Mouse (Mus musculus) MEL (cell line): ENCODE results near the gene Rab11fip4. TPM values are rescaled to one million over a fixed set of nuclear protein-coding genes. Genes with fewer than 3 reads are reported as not detected.

Experiments
- DNase-seq: peaks from one replicate; pipeline ENCODE4 v3.0.0; 2011; ENCODE audit warnings: low read depth, low spot score
- H3K27ac ChIP-seq: 2 replicates; pipeline ENCODE4 v1.5.1; 2012; ENCODE audit warnings: low read depth, mild to moderate bottlenecking, control low read depth, low read length, moderate library complexity; ENCODE audit not compliant: control insufficient read depth
- H3K27me3 ChIP-seq, 2 experiments: fragments of 150-350 bp in 1 of 2; sonication (generic) in 1 of 2; 2 replicates each; pipeline ENCODE4 v1.6.1; 2012; ENCODE audit warnings: low read length in 2 of 2, mild to moderate bottlenecking in 2 of 2, improper control_type of control experiment in 1 of 2, moderate library complexity in 1 of 2; ENCODE audit not compliant: insufficient read depth in 2 of 2, control insufficient read depth in 1 of 2
- H3K36me3 ChIP-seq, 2 experiments: 2 replicates each; pipeline ENCODE4 v1.6.1; 2012 to 2014; ENCODE audit warnings: low read length in 2 of 2, improper control_type of control experiment in 1 of 2, inconsistent platforms in 1 of 2, mild to moderate bottlenecking in 1 of 2; ENCODE audit not compliant: insufficient read depth in 2 of 2, control insufficient read depth in 1 of 2
- H3K4me1 ChIP-seq, 2 experiments: fragments of 150-350 bp in 1 of 2; sonication (generic) in 1 of 2; 2 replicates each; pipeline ENCODE4 v1.6.1; 2012; ENCODE audit warnings: low read length in 2 of 2, improper control_type of control experiment in 1 of 2, mild to moderate bottlenecking in 1 of 2; ENCODE audit not compliant: insufficient read depth in 2 of 2, control insufficient read depth in 1 of 2
- H3K4me3 ChIP-seq, 2 experiments: fragments of 150-350 bp in 1 of 2; sonication (generic) in 1 of 2; 2 replicates each; pipeline ENCODE4 v1.5.1; 2012; ENCODE audit warnings: low read depth in 2 of 2, low read length in 2 of 2, mild to moderate bottlenecking in 2 of 2, moderate library complexity in 2 of 2, control low read depth in 1 of 2, improper control_type of control experiment in 1 of 2; ENCODE audit not compliant: control insufficient read depth in 1 of 2, insufficient read depth in 1 of 2
- H3K79me2 ChIP-seq: 2 replicates; pipeline ENCODE4 v1.6.1; 2012; ENCODE audit warnings: mild to moderate bottlenecking, low read length, moderate library complexity; ENCODE audit not compliant: control insufficient read depth, poor library complexity, insufficient read depth
- H3K9ac ChIP-seq: 2 replicates; pipeline ENCODE4 v1.6.1; 2012; ENCODE audit warnings: low read depth, mild to moderate bottlenecking, control low read depth, low read length, moderate library complexity; ENCODE audit not compliant: control insufficient read depth, poor library complexity, severe bottlenecking
- H3K9me3 ChIP-seq: fragments of 150-350 bp; sonication (generic); replicated peaks from 2 replicates; pipeline ENCODE4 v1.6.1; 2012; ENCODE audit warnings: mild to moderate bottlenecking, low read length, improper control_type of control experiment, moderate library complexity; ENCODE audit not compliant: insufficient read depth
- CHD1 ChIP-seq: IDR thresholded peaks from 2 replicates; pipeline ENCODE4 v1.6.1; 2012; ENCODE audit warnings: low read depth, mild to moderate bottlenecking, inconsistent platforms, low read length, improper control_type of control experiment
- E2F4 ChIP-seq: IDR thresholded peaks from 2 replicates; pipeline ENCODE4 v1.6.1; 2011; ENCODE audit warnings: low read depth, low read length, improper control_type of control experiment, borderline replicate concordance
- EP300 ChIP-seq, 2 experiments: IDR thresholded peaks; 2 replicates each; pipeline ENCODE4 v1.6.1; 2011; ENCODE audit warnings: improper control_type of control experiment in 2 of 2, low read length in 2 of 2, low read depth in 1 of 2, mild to moderate bottlenecking in 1 of 2
- ETS1 ChIP-seq: IDR thresholded peaks from 2 replicates; pipeline ENCODE4 v1.6.1; 2012; ENCODE audit warnings: low read depth, mild to moderate bottlenecking, inconsistent platforms, low read length, improper control_type of control experiment, moderate library complexity
- HCFC1 ChIP-seq: IDR thresholded peaks from 2 replicates; pipeline ENCODE4 v1.6.1; 2012; ENCODE audit warnings: low read depth, mild to moderate bottlenecking, inconsistent platforms, low read length, improper control_type of control experiment, moderate library complexity
- JUND ChIP-seq: IDR thresholded peaks from 2 replicates; pipeline ENCODE4 v1.6.1; 2011; ENCODE audit warnings: low read depth, mild to moderate bottlenecking, improper control_type of control experiment, low read length
- MAFK ChIP-seq: IDR thresholded peaks from 2 replicates; pipeline ENCODE4 v1.6.1; 2011; ENCODE audit warnings: low read depth, mild to moderate bottlenecking, low read length, improper control_type of control experiment, borderline replicate concordance
- MEF2A ChIP-seq: IDR thresholded peaks from 2 replicates; pipeline ENCODE4 v1.6.1; 2014; ENCODE audit warnings: low read depth, mild to moderate bottlenecking, inconsistent platforms, low read length, improper control_type of control experiment; ENCODE audit not compliant: poor library complexity, insufficient replicate concordance, severe bottlenecking; ENCODE audit errors: extremely low read depth
- NELFE ChIP-seq: IDR thresholded peaks from 2 replicates; pipeline ENCODE4 v1.6.1; 2011; ENCODE audit warnings: low read depth, low read length, improper control_type of control experiment
- POLR2A ChIP-seq, 2 experiments: IDR thresholded peaks; 2 replicates each; pipeline ENCODE4 v1.6.1; 2011 to 2012; ENCODE audit warnings: low read length in 2 of 2, mild to moderate bottlenecking in 2 of 2, control low read depth in 1 of 2, improper control_type of control experiment in 1 of 2, low read depth in 1 of 2, moderate library complexity in 1 of 2; ENCODE audit not compliant: control insufficient read depth in 1 of 2, insufficient read depth in 1 of 2, poor library complexity in 1 of 2
- POLR2AphosphoS2 ChIP-seq: IDR thresholded peaks from 2 replicates; pipeline ENCODE4 v1.6.1; 2011; ENCODE audit warnings: low read length, improper control_type of control experiment
- POLR2AphosphoS5 ChIP-seq: IDR thresholded peaks from 2 replicates; pipeline ENCODE4 v1.6.1; 2012; ENCODE audit warnings: low read depth, borderline replicate concordance, mild to moderate bottlenecking, inconsistent platforms, low read length, moderate library complexity, mixed read lengths
- SMC3 ChIP-seq: IDR thresholded peaks from 2 replicates; pipeline ENCODE4 v1.6.1; 2011; ENCODE audit warnings: low read depth, low read length, improper control_type of control experiment
- UBTF ChIP-seq: IDR thresholded peaks from 2 replicates; pipeline ENCODE4 v1.6.1; 2012; ENCODE audit warnings: low read depth, mild to moderate bottlenecking, inconsistent platforms, low read length, improper control_type of control experiment, moderate library complexity, borderline replicate concordance; ENCODE audit not compliant: insufficient read depth
- ZC3H11A ChIP-seq: IDR thresholded peaks from 2 replicates; pipeline ENCODE4 v1.6.1; 2012; ENCODE audit warnings: low read depth, mild to moderate bottlenecking, inconsistent platforms, low read length, improper control_type of control experiment
- ZMIZ1 ChIP-seq: IDR thresholded peaks from 2 replicates; pipeline ENCODE4 v1.6.1; 2012; ENCODE audit warnings: low read depth, mild to moderate bottlenecking, inconsistent platforms, low read length, improper control_type of control experiment, moderate library complexity
- polyA plus RNA-seq, 2 experiments: library from polyadenylated mRNA; stranded (reverse) in 1 of 2; unstranded in 1 of 2; fragments of >175 nt in 1 of 2; fragments of >200 nt in 1 of 2; gene quantifications; 2 replicates each; pipeline versions ENCODE4 v1.2.1 to v1.2.4; 2012; ENCODE audit warnings: low replicate concordance in 2 of 2, low read depth in 1 of 2; ENCODE audit not compliant: insufficient read length in 2 of 2, insufficient read depth in 1 of 2, missing spikeins in 1 of 2
- total RNA-seq: library from RNA; depleted of rRNA; stranded (reverse); fragments of 300-350 nt; gene quantifications from 2 replicates; pipeline ENCODE4 v1.2.3, GENCODE M21; 2012

Rab11fip4 gene
- total and polyA plus RNA-seq, 3 experiments, result under 0.01 to 0.03 TPM; not detected in 1

- TF ChIP-seq POLR2A (IDR thresholded peaks at IDR 0.05; ENCODE audit: control insufficient read depth in 1 of 2, insufficient read depth in 1 of 2, low read depth in 1 of 2, low read length in 2 of 2, poor library complexity in 1 of 2) (no peak), MAFK (no peak)
- H3K4me1 ChIP-seq, result no peaks in the 10 kb centered on the region
- DNase-seq, result no peak
- no peaks in the 10 kb centered on the region for H3K27me3 ChIP-seq
- H3K79me2 ChIP-seq, result no peaks in the 10 kb centered on the region
- no peaks in the 10 kb centered on the region for H3K9me3 ChIP-seq
- H3K4me3 ChIP-seq, result no peak overlapping the region
- H3K9ac ChIP-seq, result no peak overlapping the region
- no peak overlapping the region for H3K27ac ChIP-seq
- peaks cover 0 to 5% of the 10 kb centered on the region in 2 experiments; a peak in 1 of 4 replicates for H3K36me3 ChIP-seq
Measured at GRCm38 (mm10) chr11:79560536-79560935, 30.5 kb upstream of the Rab11fip4 start.

GRCm38 (mm10) chr11:79563493-79563892, 27.5 kb upstream of the Rab11fip4 start:
- no peak for TF ChIP-seq MAFK
- no peak for TF ChIP-seq HCFC1
- TF ChIP-seq NELFE, result no peak
- no peak for TF ChIP-seq UBTF
- TF ChIP-seq EP300 (IDR thresholded peaks at IDR 0.05; ENCODE audit: low read depth in 1 of 2, low read length in 2 of 2), result no peak
- TF ChIP-seq ZC3H11A, result no peak
- TF ChIP-seq POLR2AphosphoS2, result no peak
- TF ChIP-seq JUND, result no peak
- no peak for TF ChIP-seq MEF2A
- TF ChIP-seq POLR2AphosphoS5, result no peak
- TF ChIP-seq CHD1, result no peak
- TF ChIP-seq ZMIZ1, result no peak
- TF ChIP-seq SMC3, result no peak
- TF ChIP-seq E2F4, result no peak
- no peak for TF ChIP-seq ETS1
- TF ChIP-seq, all 39 proteins: peak for 0
- no peaks in the 10 kb centered on the region for H3K79me2 ChIP-seq
- no peaks in the 10 kb centered on the region for H3K4me1 ChIP-seq
- H3K9me3 ChIP-seq, result no peaks in the 10 kb centered on the region
- DNase-seq, result no peak
- no peak overlapping the region for H3K27ac ChIP-seq
- no peak overlapping the region for H3K4me3 ChIP-seq
- peaks cover 0 to 6% of the 10 kb centered on the region in 2 experiments; a peak in 1 of 4 replicates for H3K36me3 ChIP-seq
- no peaks in the 10 kb centered on the region for H3K27me3 ChIP-seq
- no peak overlapping the region for H3K9ac ChIP-seq
